Mouse (Mus musculus) neural tube, embryonic 10.5 days (tissue): Measurements from ENCODE around the gene Fmo4.
"Not testable (repeated sequence)": the region's sequence is repeated elsewhere in the genome, so short reads cannot be mapped to it uniquely, and the experiment has no call there.

ENCODE experiments used
- DNase-seq: peaks from one replicate; pipeline ENCODE4 v3.0.0-alpha.2; 2017; ENCODE audit warnings: low spot score; ENCODE audit errors: extremely low spot score

The Fmo4 gene

DNA sequence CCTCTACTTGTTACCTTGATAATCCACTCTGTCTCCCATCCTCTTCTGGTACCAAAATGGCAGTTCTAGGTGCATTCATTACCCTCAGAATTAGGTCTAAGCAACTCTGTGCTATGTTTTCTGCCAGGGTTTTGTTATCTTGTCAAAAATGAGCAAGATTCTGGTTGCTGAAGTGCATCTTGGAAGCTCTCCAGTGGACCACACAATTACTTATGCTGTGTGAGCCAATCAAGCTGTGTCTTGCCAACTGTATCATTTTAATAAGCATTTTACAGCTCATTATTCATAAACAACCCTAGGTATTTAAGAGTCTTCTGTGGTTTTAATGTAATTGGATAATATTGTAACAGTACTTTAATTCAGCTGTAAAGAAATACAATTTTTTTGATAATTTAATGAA is 17.3 kb downstream of the Fmo4 start:
- DNase-seq = no peak

DNA sequence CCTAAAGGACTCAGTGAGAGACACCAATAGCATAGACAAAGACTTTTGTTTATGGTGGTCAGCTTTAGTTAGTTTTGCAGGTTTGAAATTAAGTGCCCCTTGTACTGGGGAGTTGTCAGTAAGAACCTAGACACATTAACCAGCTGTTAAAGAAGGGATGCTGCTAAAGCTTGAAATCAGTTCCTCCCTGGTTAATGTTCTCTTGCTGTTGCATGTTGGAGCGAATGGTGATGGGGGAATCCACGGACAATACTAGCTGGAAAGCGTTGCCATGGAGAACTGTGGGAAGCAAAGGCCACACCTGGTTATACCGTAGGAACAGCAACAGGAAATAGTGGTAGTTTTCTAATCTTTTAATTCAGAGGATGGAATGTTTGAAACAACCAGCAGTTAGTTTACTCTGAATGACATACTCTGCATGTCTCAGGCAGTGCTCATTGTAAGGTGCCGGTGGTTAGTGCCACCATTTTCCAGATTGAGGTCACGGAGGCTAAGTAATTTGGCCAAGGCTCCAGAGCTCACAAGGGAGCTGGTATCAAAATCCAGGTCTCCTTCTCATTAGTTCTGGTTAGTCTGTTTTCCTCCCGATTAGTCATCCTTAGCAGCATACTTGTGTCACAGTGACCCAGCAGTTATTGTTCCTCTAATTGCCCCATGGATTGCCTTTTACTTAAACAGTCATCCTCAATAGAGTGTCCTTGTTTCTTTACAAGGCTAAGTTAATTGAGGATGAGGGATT is 21.3 kb downstream of the Fmo4 start:
- no peak for DNase-seq

GRCm38 (mm10) chr1:162785222-162785621 is 28.6 kb downstream of the Fmo4 start:
- DNase-seq = no peak

- DNase-seq = no peak
These were observed 30.0 kb downstream of the Fmo4 start for GRCm38 (mm10) chr1:162783669-162784248.

DNA sequence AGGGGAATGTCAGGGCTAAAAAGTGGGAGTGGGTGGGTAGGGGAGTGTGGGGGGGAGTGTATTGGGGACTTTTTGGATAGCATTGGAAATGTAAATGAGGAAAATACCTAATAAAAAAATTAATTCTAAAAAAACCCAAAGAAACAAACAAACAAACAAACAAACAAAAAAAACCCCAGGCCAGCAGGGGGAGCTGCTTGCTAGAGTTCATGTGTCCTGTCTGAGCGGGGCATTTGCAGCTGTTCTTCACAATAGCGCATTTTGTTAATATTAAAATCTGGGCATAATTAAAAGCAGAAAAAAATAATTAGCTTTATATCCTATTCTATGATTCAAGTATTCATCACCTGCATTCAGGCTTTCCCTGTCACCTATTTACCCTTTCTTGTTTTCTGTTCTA is 32.7 kb downstream of the Fmo4 start:
- not testable (repeated sequence) for DNase-seq

- no peak for DNase-seq
These were observed 35.7 kb downstream of the Fmo4 start for GRCm38 (mm10) chr1:162777943-162778538.

- no peak for DNase-seq
These were observed 40.1 kb downstream of the Fmo4 start for GRCm38 (mm10) chr1:162773661-162774060.

DNA sequence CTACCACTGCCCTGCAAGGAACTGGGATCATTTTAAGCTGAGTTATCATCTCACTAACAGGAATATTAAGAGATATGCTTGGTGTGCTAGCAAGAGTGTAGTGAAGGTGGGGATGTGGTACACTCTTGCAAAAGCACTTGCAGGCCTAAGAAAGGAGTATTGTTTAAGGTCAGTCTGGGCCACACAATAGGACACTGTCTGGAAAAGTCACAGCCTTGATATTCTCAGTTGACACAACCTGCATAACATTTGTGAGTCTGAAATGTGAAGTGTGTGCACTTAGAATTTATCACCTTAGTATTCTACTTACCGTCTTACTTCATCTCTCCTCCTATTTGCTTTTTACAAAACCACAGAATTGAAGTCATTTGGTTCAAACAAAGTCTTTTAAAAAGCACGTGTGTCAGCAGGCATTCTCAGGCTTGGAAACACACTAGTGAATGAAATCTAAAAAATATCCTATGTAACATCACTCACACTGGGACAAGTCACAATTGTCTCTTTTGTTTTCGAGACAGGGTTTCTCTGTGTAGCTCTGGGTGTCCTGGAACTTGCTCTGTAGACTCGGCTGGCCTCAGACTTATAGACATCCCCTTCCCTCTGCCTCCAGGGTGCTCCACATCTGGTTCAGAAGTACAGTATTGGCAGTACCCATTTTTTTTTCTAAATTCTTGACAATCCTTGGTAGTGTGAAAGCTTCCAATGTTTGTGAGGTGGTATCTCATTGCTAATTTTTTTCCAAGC is 42.0 kb downstream of the Fmo4 start:
- no peak for DNase-seq

DNA sequence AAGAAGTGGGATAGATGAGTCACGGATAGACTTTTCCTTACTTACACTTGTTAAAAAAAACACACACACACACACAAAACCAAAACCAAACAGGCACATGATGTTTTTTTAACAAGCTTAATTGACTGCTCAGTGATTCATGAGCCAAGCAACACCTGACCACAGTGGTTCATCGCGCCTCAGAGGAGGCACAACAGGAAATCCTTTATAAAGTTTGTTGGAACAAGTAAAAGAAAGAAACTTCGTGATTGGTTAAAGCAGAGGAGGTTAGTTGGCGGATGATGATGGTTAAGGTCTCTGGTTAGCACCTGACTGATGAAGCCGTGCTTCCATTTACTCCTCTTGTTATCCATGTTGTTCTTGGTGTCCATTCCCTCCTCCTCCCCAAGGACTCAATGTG is 61.8 kb downstream of the Fmo4 start:
- no peak for DNase-seq

DNA sequence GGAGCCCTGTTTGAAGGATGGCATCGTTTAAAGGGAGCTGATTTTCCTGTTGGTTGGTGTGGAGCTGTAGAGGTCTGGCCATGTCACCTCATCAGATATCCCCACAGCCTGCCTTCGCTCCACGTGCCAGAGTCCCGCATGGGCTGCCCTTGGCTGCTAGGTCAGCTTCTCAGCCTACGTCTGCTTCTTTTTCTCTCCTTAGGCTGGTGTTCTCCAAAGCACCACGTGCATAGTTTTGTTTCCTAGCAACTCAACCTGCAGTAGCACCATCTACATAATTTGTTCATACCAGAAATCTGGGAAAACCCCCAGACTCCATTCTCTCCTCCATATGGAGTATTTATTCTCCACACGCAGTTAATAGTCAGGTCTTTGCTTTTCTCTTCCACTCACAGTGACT is 64.2 kb downstream of the Fmo4 start:
- DNase-seq = no peak

DNA sequence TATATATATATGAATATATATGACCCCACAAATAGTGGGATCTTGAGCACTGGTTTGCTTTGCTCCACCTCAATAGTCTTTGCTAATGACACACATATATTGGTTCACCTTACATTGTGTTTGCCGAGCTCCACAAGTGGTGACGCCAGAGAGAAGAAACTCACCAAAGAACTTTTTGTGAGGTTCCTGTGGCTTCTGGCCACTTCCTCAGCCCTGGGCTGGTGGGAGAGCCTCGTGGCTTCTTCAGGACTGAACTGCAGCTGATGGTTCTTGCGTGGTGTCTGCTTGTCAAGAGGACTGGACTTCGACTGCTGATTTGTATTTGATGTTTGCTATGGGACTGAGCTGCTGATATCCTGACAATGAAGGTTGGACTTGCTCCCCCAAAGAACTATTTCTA is 65.0 kb downstream of the Fmo4 start:
- DNase-seq = no peak
